Mouse (Mus musculus) layer of hippocampus, adult 18-20 months (tissue): ENCODE measurements around the gene Zfp664. TPM values are rescaled to one million over a fixed set of nuclear protein-coding genes. Genes with fewer than 3 reads are reported as not detected.

Source experiments
- DNase-seq, 2 experiments: peaks; one replicate each; pipeline ENCODE4 v3.0.0; 2022; ENCODE audit warnings: low spot score in 2 of 2
- total RNA-seq, 2 experiments: library from RNA; stranded (reverse); gene quantifications; 2 replicates each; pipeline ENCODE4 v1.2.3; 2021

The Zfp664 gene
- total RNA-seq, 2 experiments from 2014 or later, result 68.8 to 69.3 TPM

GRCm38 (mm10) chr5:124922356-124923352 is 60.2 kb downstream of the Zfp664 start:
- DNase-seq, result no peak

GRCm38 (mm10) chr5:124929425-124930054 is 67.0 kb downstream of the Zfp664 start:
- no peak for DNase-seq

DNA sequence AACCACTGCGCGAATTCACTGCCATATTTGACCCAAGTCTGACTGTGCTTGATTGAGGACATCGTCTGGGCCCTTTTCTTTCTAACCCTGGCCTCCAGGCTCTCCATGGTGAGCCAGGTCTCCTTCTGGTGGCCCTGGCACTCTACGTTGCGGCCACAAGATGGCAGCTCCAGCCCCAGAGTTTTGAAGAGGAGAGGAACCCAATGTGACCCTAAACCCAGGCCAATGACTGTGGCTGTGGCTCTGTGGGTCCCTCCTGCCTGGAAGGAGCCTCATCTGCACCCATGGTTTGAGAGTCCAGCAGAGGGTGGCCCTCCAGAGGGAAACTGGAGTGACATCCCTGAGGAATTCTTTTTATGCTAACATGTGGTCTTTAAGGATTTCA is 67.6 kb downstream of the Zfp664 start:
- DNase-seq, result peak in 1 of 2 experiments; percentile 38

- no peak for DNase-seq
Measured at GRCm38 (mm10) chr5:124930603-124931002, 68.1 kb downstream of the Zfp664 start.

DNA sequence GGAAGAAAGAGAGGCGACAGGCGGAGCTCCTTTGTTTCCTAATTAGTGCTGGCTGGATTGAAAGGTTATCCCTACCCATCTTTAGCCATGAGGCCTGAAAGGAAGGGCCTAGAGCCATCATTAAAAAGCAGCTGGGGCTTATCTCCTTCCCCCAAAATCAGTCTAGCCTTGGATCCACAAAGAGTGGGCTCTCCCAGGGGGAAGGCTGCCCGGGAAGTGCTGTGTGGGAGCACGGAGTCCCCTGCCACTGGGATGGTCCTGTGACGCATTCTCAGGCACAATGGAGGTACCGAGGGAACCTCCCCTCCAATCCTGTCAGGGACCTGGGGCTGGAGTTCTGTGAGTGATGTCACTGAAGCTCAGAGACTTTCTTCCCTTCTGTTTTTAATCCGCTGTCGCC is 68.6 kb downstream of the Zfp664 start:
- no peak for DNase-seq

GRCm38 (mm10) chr5:124934558-124934957 is 72.1 kb downstream of the Zfp664 start:
- peak; percentile 40 to 72 for DNase-seq

DNA sequence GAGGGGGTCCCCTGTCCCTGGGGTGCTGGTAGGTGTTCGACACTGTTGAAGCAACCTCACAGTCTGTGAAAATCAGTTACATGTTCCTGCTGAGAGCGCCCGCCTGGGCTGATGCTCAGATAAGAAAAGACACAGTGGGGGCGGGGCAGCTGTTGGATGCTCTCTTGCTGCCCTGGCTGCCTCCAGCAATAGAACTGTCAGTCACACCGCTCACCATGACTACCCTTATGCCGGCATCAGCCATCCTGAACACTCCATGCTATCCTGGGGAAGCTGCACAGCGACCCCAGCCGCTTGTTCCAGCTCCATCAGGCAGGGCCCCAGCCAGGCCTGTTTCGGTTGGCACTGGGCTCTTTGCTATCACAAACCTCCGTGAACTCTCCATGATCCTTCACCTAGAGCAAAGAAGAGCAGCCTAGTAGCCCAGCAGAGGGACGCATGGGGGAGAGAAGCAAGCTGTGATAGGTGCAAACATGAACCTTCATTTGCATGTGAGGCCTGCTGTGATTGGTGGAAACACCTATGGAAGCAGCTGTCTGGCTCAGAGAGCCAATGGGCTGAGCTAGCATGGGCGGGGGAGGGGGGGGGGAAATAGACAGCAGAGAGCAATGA is 80.8 kb downstream of the Zfp664 start:
- DNase-seq, result peak in 1 of 2 experiments; percentile 54

- peak in 1 of 2 experiments; percentile 65 for DNase-seq
Measured at GRCm38 (mm10) chr5:124943793-124944383, 81.4 kb downstream of the Zfp664 start.

- no peak for DNase-seq
Measured at GRCm38 (mm10) chr5:124944384-124944783, 81.9 kb downstream of the Zfp664 start.

DNA sequence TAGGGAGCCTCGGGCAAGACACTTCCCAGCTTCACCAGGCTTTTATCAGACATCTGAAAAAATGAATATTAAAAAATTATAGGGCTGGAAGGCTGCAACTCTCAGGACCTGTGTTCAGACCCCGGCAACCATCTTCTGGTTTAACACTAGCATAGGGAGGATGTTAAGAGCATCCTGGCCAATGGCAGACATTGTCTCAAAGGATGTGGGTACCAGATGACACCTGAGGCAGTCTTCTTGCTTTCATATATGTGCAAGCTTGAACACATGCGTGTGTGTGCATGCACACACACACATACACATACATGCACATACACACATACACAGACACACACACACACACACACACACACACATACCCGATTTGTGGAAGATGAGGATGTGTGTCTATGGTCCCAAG is 82.6 kb downstream of the Zfp664 start:
- DNase-seq, result no peak

- DNase-seq, result peak in 1 of 2 experiments; percentile 36
Measured at GRCm38 (mm10) chr5:124950623-124951278, 88.3 kb downstream of the Zfp664 start.

- no peak for DNase-seq
Measured at GRCm38 (mm10) chr5:124951333-124951732, 88.8 kb downstream of the Zfp664 start.

Other genes with a start within 250 kb of the Zfp664 start
- gene Atp6v0a2, start 234.1 kb upstream of the Zfp664 start, total RNA-seq, result 10 to 100 TPM; 52.9 to 55.4 TPM
- gene Dnah10, start 137.6 kb upstream of the Zfp664 start, total RNA-seq, result 1 to 10 TPM in 1 of 2 experiments, under 1 TPM in 1; 0.38 to 1.1 TPM
- gene Ccdc92, start 267 bp upstream of the Zfp664 start, total RNA-seq, result 10 to 100 TPM; 84.6 to 90.7 TPM
- under 1 TPM; 0.37 to 0.38 TPM for gene Rflna, start 140.5 kb downstream of the Zfp664 start, total RNA-seq